Mouse (Mus musculus): ENCODE results near the gene Tcirg1.

DNA sequence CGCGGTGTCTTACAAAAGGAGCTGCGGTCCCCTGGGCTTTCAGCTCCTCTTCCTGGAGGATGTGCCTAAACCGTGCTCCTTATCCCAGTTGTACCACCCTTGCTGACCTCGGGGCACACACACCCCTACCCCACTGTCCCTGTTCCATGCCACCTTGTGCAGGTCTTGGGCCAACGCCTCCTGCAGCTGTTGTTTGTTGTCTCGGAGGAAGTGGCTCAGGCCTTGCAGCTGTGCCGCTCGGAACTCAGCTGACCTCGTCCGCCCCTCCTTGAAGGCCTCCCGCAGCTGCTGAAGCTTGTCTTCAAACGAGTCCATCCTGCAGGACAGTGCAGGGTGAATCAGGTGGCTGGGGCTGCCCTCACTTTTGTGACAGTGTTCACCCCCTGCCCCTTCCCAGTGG, 16.7 kb upstream of the Tcirg1 start:
- no peak for TF ChIP-seq CTCF (IDR thresholded peaks at IDR 0.05; ENCODE audit: borderline replicate concordance, insufficient read depth, low read depth, low read length)
- TF ChIP-seq POLR2A (IDR thresholded peaks at IDR 0.05; ENCODE audit: borderline replicate concordance, insufficient read depth, low read length): no peak
